Mouse (Mus musculus) brain, embryonic 14.5 days (tissue): Measurements from ENCODE around the gene Slamf9.

ENCODE experiments used
- CTCF ChIP-seq: fragments of 200-500 bp; IDR thresholded peaks from 2 replicates; pipeline ENCODE4 v1.5.1; 2012; ENCODE audit warnings: inconsistent platforms, mild to moderate bottlenecking, moderate library complexity, borderline replicate concordance; ENCODE audit not compliant: insufficient read depth, insufficient read length; ENCODE audit errors: extremely low read depth
- POLR2A ChIP-seq: fragments of 200-500 bp; IDR thresholded peaks from 2 replicates; pipeline ENCODE4 v1.6.1; 2012; ENCODE audit warnings: mild to moderate bottlenecking, inconsistent platforms, borderline replicate concordance; ENCODE audit not compliant: poor library complexity, insufficient read depth, insufficient read length, severe bottlenecking; ENCODE audit errors: extremely low read depth

DNA sequence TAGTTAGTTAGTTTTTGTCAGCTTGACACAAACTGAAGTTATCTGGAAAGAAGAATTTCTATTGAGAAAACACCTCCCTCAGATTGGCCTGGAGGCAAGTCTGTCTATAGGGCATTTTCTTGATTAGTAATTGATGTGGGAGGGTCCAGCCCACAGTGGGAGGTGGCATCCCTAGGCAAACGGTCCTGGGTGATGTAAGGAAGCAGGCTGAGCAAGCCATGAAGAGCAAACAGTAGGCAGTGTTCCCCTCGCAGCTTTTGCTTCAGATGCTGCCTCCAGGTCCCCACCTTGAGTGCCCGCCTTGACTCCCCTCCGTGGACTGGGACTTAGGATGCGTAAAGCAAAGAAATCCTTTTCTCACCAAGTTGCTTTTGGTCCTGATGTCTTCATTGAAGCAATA lies 34.1 kb downstream of the Slamf9 start:
- no peak for TF ChIP-seq POLR2A
- TF ChIP-seq CTCF = no peak
